Mouse (Mus musculus) forebrain, embryonic 14.5 days (tissue): ENCODE results near the gene N4bp3. TPM values are rescaled to one million over a fixed set of nuclear protein-coding genes. Genes with fewer than 3 reads are reported as not detected.

Experiments
- ATAC-seq: fragments of 200-750 bp; cut with Nextera tagmentation; 2 replicates; pipeline ENCODE4 v1.8.0; 2017; ENCODE audit warnings: mild to moderate bottlenecking, moderate library complexity
- DNase-seq: peaks from one replicate; pipeline ENCODE4 v3.0.0-alpha.2; 2015; ENCODE audit warnings: low spot score
- H3K27ac ChIP-seq: fragments of 300-500 bp; sonication (generic); 2 replicates; pipeline ENCODE4 v1.5.1; 2014; ENCODE audit warnings: low read depth, mild to moderate bottlenecking, control low read depth, low read length, moderate library complexity
- H3K27me3 ChIP-seq: fragments of 300-500 bp; sonication (generic); replicated peaks from 2 replicates; pipeline ENCODE4 v1.6.1; 2014; ENCODE audit warnings: low read length, control low read depth, mixed read lengths; ENCODE audit not compliant: control insufficient read depth, insufficient read depth
- H3K36me3 ChIP-seq: fragments of 300-500 bp; sonication (generic); 2 replicates; pipeline ENCODE4 v1.6.1; 2014; ENCODE audit warnings: low read length, control low read depth; ENCODE audit not compliant: control insufficient read depth, insufficient read depth
- H3K4me1 ChIP-seq: fragments of 300-500 bp; sonication (generic); 2 replicates; pipeline ENCODE4 v1.6.1; 2014; ENCODE audit warnings: antibody characterized with exemption, low read length, control low read depth; ENCODE audit not compliant: control insufficient read depth, insufficient read depth
- H3K4me2 ChIP-seq: fragments of 300-500 bp; sonication (generic); 2 replicates; pipeline ENCODE4 v1.6.1; 2014; ENCODE audit warnings: mild to moderate bottlenecking, control low read depth, low read length
- H3K4me3 ChIP-seq: fragments of 300-500 bp; sonication (generic); 2 replicates; pipeline ENCODE4 v1.5.1; 2014; ENCODE audit warnings: low read depth, low read length, control low read depth
- H3K9ac ChIP-seq: fragments of 300-500 bp; sonication (generic); 2 replicates; pipeline ENCODE4 v1.6.1; 2014; ENCODE audit warnings: mild to moderate bottlenecking, low read length, control low read depth, moderate library complexity
- H3K9me3 ChIP-seq: fragments of 300-500 bp; sonication (generic); replicated peaks from 2 replicates; pipeline ENCODE4 v1.6.1; 2016; ENCODE audit warnings: low read length, control low read depth, mixed read lengths; ENCODE audit not compliant: control insufficient read depth
- WGBS: fragments of 180-500 bp; shearing (Covaris S2); extraction: QIAGEN DNeasy Blood & Tissue Kit; methylation state at CpG from one replicate; pipeline ENCODE4 v1.1.7; 2014; 5-methylcytosine and 5-hydroxymethylcytosine counted together
- polyA plus RNA-seq: library from polyadenylated mRNA; unstranded; fragments of >200 nt; fragmentation: Nextera tagmentation; extraction: Ambion mirVana; gene quantifications from 2 replicates; pipeline ENCODE4 v1.2.1, GENCODE M21; 2014

Gene N4bp3
- polyA plus RNA-seq, 1 experiment from 2014 or later: 6.6 TPM

DNA sequence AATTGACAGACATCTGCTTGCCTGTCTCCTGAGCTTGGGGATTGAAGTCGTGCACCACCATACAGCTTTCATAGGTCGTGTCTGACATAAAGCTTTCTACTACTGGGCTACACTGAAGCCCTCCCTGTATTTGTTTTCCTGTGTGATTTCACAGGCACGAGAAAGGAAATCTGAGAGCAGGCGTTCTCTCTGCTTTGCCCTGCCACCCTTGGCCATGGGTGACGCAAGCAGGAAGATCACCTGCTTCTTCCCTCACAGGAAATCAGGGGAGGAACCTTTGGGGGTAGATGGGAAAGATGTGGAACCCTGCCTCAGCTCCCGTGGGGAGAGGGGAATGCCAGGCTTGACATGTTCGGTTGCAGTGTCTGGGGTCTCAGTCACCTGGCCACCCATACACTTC lies 7.6 kb upstream of the N4bp3 start:
- H3K9me3 ChIP-seq: no peaks in the 10 kb centered on the region
- H3K4me2 ChIP-seq: no peak overlapping the region
- DNase-seq (no peak), ATAC-seq (no peak)
- 78% methylated on average over 7 of the region's 7 CpGs for WGBS
- H3K36me3 ChIP-seq: no peaks in the 10 kb centered on the region
- no peaks in the 10 kb centered on the region for H3K4me1 ChIP-seq
- H3K9ac ChIP-seq: no peak overlapping the region
- no peaks in the 10 kb centered on the region for H3K27me3 ChIP-seq
- no peak overlapping the region for H3K27ac ChIP-seq
- no peak overlapping the region for H3K4me3 ChIP-seq

DNA sequence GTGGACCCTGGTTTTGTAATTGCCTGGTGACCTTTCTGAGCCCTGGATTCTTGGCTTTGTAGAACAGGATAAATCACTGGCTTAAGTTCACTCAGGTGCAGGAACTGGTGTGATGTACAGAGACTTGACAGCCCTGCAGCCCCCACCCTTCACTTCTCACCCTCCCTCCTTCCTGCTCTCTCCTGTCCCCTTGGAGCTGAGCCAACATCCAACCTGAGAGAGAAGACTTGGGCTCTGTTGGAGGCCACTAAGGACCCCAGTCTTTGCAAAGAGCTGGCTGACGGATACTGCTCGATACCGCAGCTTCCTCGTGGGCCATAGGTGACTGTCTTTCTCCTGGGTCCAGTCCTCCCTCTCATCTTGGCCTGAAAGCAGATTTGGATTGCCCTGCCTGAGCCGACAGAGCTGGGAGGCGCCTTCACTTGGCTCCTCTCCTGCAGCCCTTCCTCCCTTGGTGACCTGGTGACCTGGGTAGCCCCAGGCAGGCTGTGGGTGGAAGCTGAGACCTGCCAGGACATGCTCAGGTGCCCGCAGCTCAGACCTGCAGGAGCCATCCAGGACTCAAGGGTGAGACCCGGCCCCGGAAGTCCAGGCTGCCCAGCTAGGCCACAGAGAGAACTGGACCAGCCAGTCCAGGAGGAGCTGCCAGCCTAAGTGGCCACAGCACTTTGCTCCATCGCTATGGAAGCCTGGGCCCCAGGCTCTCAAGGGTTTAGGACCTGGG lies 6.3 kb upstream of the N4bp3 start:
- no peaks in the 10 kb centered on the region for H3K27me3 ChIP-seq
- ATAC-seq: no peak

DNA sequence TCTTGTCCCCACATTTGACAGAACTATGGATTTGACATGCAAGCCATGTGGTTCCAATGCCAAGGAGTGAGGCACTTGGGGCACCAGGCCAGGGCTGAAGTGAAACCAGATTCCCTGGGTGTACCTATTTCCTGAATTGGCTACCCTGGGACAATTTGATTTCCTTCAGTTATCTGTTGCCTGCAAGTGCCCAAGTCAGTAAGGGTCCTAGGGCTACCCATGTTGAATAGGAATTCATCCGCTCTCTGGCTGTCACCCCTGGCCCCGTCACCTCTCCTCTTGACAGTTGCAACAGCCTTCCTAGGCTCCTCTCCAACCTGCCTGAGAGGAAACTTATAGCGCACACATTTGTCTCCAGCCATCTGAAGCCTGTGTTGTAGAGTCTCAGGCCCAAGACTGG lies 4.2 kb upstream of the N4bp3 start:
- WGBS: 87% methylated on average over 3 of the region's 3 CpGs
- Histone ChIP-seq H3K27me3 (peaks cover 10% of the 10 kb centered on the region), H3K4me3 (no peak overlapping the region), H3K4me1 (peaks cover 3% of the 10 kb centered on the region; the same call in 1 of the 2 replicates), H3K4me2 (no peak overlapping the region), H3K9ac (no peak overlapping the region), H3K9me3 (no peaks in the 10 kb centered on the region), H3K27ac (no peak overlapping the region), H3K36me3 (no peaks in the 10 kb centered on the region)
- no peak for DNase-seq
- no peak for ATAC-seq

More for the DNA sequence above, 6.3 kb upstream of the N4bp3 start:
- H3K4me2 ChIP-seq: no peak overlapping the region
- H3K9ac ChIP-seq: no peak overlapping the region
- H3K9me3 ChIP-seq: no peaks in the 10 kb centered on the region
- no peaks in the 10 kb centered on the region for H3K36me3 ChIP-seq
- no peaks in the 10 kb centered on the region for H3K4me1 ChIP-seq
- no peak for DNase-seq
- H3K27ac ChIP-seq: no peak overlapping the region
- H3K4me3 ChIP-seq: no peak overlapping the region
- WGBS: 84% methylated on average over 10 of the region's 10 CpGs

DNA sequence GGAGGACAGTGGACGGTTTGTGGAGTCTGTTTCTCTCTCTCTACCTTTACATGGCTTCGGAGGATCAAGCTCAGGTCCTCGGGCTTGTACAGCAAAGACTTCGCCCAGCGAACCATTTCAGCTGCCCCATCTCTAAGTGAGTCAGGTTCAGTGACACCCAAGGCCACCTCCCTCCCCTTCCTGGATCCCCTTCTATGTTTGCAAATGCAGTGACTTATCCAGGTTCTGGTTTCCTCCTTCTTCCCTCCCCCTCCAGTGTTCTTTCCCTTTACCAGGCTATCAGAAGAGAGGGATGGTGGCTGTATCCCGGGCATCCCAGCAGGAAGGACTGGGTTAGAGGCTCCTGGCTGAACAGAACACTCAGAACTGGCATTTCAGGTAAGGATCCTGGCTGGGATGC lies 3.1 kb upstream of the N4bp3 start:
- Histone ChIP-seq H3K27me3 (peaks cover 13% of the 10 kb centered on the region), H3K9me3 (no peaks in the 10 kb centered on the region), H3K4me1 (peaks cover 3% of the 10 kb centered on the region; the same call in 1 of the 2 replicates), H3K27ac (no peak overlapping the region), H3K4me3 (no peak overlapping the region), H3K4me2 (no peak overlapping the region), H3K36me3 (no peaks in the 10 kb centered on the region), H3K9ac (no peak overlapping the region)
- 87% methylated on average over 6 of the region's 6 CpGs for WGBS
- no peak for DNase-seq
- no peak for ATAC-seq

DNA sequence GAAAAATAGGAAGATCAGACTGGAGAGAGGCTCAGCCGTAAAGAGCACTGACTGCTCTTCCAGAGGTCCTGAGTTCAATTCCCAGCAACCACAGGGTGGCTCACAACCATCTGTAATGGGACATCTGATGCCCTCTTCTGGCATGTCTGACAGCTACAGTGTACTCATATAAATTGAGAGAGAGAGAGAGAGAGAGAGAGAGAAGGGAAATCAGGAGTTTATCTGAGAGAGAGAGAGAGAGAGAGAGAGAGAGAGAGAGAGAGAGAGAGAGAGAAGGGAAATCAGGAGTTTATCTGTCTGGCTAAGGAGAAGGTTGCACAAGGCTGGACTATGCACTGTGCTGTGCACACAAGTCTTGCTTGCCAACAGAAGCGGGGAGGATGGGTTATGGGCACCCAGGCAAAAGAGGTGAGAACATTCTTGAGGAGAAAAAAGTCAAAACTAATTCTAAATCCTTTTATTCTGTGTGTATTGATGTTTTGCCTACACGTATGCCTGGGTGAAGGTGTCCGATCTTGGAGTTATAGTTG lies 2.3 kb upstream of the N4bp3 start:
- Histone ChIP-seq H3K4me1 (peaks cover 3% of the 10 kb centered on the region; the same call in 1 of the 2 replicates), H3K27me3 (peaks cover 13% of the 10 kb centered on the region), H3K4me3 (no peak overlapping the region), H3K4me2 (no peak overlapping the region), H3K36me3 (no peaks in the 10 kb centered on the region), H3K9ac (no peak overlapping the region), H3K27ac (no peak overlapping the region), H3K9me3 (no peaks in the 10 kb centered on the region)
- 92% methylated on average over 4 of the region's 4 CpGs for WGBS
- no peak for DNase-seq
- no peak for ATAC-seq

DNA sequence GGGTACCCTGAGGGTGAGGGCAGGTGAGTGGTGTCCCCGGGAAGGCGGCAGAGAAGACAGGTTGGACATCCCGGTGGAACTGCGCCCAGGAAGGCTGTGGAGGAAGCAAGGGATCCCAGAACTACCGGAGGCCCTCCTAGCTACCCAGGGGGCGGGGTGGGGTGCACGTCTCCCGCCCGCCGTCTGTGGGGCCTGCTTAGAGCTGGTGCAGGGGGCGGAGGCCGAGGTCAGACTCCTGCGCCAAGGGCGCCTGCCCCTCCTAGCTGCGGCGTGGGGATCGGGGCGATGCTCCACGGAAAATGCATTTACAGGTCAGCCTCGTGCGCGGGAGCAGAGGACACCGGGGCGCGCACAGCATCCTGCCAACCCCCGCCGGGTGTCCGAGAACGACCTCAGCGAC lies 381 bp downstream of the N4bp3 start:
- no peak for DNase-seq
- no peak overlapping the region for H3K27ac ChIP-seq

DNA sequence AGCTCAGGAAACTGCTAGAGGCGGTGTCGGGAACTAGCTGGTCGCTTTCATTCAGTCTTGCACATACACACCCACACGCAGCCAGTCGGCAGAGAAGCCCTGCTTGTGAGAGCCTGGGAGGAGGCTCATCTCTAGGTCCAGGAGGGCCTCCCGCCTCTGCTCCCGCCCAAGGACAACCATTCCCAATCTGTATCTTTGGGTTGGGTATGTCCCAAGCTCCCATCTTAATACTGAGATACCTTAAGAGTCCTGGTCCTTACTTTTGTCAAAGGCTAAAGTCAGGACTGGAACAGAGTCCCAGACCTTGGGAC lies 798 bp downstream of the N4bp3 start:
- Histone ChIP-seq H3K9me3 (no peaks in the 10 kb centered on the region), H3K27ac (no peak overlapping the region), H3K4me3 (peak overlapping the region; percentile 54), H3K27me3 (peaks cover 13% of the 10 kb centered on the region), H3K36me3 (no peaks in the 10 kb centered on the region), H3K4me2 (peak overlapping the region; percentile 93), H3K4me1 (peaks cover 3% of the 10 kb centered on the region; the same call in 1 of the 2 replicates), H3K9ac (peak overlapping the region; percentile 67)
- 7% methylated on average over 7 of the region's 7 CpGs for WGBS
- ATAC-seq (peak; percentile 3; the same call in 1 of the 2 replicates), DNase-seq (no peak)

More for the DNA sequence above, 381 bp downstream of the N4bp3 start:
- Histone ChIP-seq H3K9me3 (no peaks in the 10 kb centered on the region), H3K27me3 (peaks cover 13% of the 10 kb centered on the region), H3K9ac (peak overlapping the region; percentile 67), H3K4me1 (peaks cover 3% of the 10 kb centered on the region; the same call in 1 of the 2 replicates), H3K4me3 (peak overlapping the region; percentile 54), H3K36me3 (no peaks in the 10 kb centered on the region), H3K4me2 (peak overlapping the region; percentile 93)
- WGBS: 0% methylated on average over 28 of the region's 30 CpGs
- peak; percentile 19 for ATAC-seq

DNA sequence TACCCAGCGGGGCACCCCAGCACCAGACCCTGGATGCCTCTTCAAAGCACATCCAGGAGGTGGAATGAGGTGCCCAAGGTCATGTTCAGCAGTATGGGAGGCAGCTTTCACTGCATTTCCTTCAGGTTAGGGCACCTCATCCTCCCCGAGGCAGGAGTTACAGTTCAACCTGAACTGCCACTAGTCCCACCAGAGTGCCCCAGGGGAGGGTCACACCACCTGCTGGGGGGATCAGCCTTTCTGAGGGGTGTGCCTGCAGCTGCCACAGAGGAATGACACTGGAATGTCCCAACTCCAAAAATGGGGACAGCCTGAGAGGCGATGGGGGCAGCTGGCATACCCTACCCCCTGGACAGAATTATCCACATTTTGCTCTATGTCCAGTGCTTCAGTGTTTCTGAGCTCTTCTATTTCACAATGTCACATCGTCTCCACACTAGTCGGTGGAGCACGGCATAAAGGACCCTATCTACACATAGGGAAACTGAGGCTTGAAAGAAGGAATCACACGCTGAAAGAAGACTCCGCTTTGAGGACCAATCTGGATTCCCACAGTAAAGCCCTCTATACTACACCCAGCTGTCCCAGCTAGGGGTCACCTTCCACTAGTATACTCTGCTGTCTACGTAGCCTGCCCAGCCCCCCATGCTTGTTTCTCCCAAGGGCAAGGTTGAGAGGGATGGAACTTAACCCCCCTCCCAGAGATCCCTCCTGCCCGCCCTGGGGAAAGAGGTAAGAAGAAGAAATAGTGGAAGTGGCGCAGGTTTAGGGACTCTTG lies 1.3 kb downstream of the N4bp3 start:
- Histone ChIP-seq H3K4me3 (peak overlapping the region; percentile 54; the same call in 1 of the 2 replicates), H3K36me3 (no peaks in the 10 kb centered on the region), H3K4me2 (peak overlapping the region; percentile 93; the same call in 1 of the 2 replicates), H3K27me3 (peaks cover 13% of the 10 kb centered on the region), H3K4me1 (peaks cover 3% of the 10 kb centered on the region; the same call in 1 of the 2 replicates), H3K27ac (no peak overlapping the region), H3K9ac (0 out of 2 replicates have a peak overlapping the region, but pooled peaks have one; percentile 67), H3K9me3 (no peaks in the 10 kb centered on the region)
- ATAC-seq (no peak), DNase-seq (no peak)
- WGBS: 34% methylated on average over 11 of the region's 11 CpGs
